Mouse (Mus musculus) testis, adult 2 months (tissue): Measurements from ENCODE around the gene Prr19. TPM values are rescaled to one million over a fixed set of nuclear protein-coding genes. Genes with fewer than 3 reads are reported as not detected.

ENCODE experiments used
- H3K27ac ChIP-seq: fragments of 200-500 bp; 2 replicates; pipeline ENCODE4 v1.5.1; 2012; ENCODE audit warnings: low read depth, low read length; ENCODE audit not compliant: control insufficient read depth, insufficient read depth
- H3K27me3 ChIP-seq: fragments of 200-500 bp; 2 replicates; pipeline ENCODE4 v1.6.1; 2012; ENCODE audit warnings: mild to moderate bottlenecking, low read length, moderate library complexity; ENCODE audit not compliant: control insufficient read depth, insufficient read depth
- H3K36me3 ChIP-seq: fragments of 200-500 bp; 2 replicates; pipeline ENCODE4 v1.6.1; 2012; ENCODE audit warnings: mild to moderate bottlenecking, low read length; ENCODE audit not compliant: control insufficient read depth, insufficient read depth
- H3K4me1 ChIP-seq: fragments of 200-500 bp; 2 replicates; pipeline ENCODE4 v1.6.1; 2012; ENCODE audit warnings: low read length; ENCODE audit not compliant: control insufficient read depth, insufficient read depth
- H3K4me3 ChIP-seq: fragments of 200-500 bp; 2 replicates; pipeline ENCODE4 v1.5.1; 2012; ENCODE audit warnings: low read depth, mild to moderate bottlenecking, low read length, moderate library complexity, mixed read lengths; ENCODE audit not compliant: control insufficient read depth
- CTCF ChIP-seq: fragments of 200-500 bp; IDR thresholded peaks from 2 replicates; pipeline ENCODE4 v1.5.1; 2012; ENCODE audit warnings: low read depth, mild to moderate bottlenecking, inconsistent platforms, low read length, moderate library complexity; ENCODE audit not compliant: control insufficient read depth, insufficient read depth, insufficient replicate concordance
- POLR2A ChIP-seq: fragments of 200-500 bp; IDR thresholded peaks from 2 replicates; pipeline ENCODE4 v1.6.1; 2012; ENCODE audit warnings: low read depth, mild to moderate bottlenecking, inconsistent platforms, low read length, moderate library complexity; ENCODE audit not compliant: control insufficient read depth
- polyA plus RNA-seq: library from polyadenylated mRNA; depleted of rRNA; stranded (reverse); fragments of >200 nt; gene quantifications from 2 replicates; pipeline ENCODE4 v1.2.3, GENCODE M21; 2012

The Prr19 gene
- polyA plus RNA-seq, 1 experiment = 83.0 TPM

- Histone ChIP-seq H3K36me3 (peaks cover 4% of the 10 kb centered on the region; the same call in 1 of the 2 replicates), H3K27me3 (no peaks in the 10 kb centered on the region), H3K4me3 (no peak overlapping the region), H3K4me1 (peaks cover 13% of the 10 kb centered on the region), H3K27ac (no peak overlapping the region)
- TF ChIP-seq CTCF = no peak
- TF ChIP-seq POLR2A = no peak
Measured at GRCm38 (mm10) chr7:25306614-25306996, 5.4 kb downstream of the Prr19 start.

- TF ChIP-seq CTCF (no peak), POLR2A (no peak)
- no peaks in the 10 kb centered on the region for H3K27me3 ChIP-seq
- no peak overlapping the region for H3K27ac ChIP-seq
- H3K36me3 ChIP-seq = no peaks in the 10 kb centered on the region
- no peak overlapping the region for H3K4me3 ChIP-seq
- peaks cover 12% of the 10 kb centered on the region for H3K4me1 ChIP-seq
Measured at GRCm38 (mm10) chr7:25308702-25309318, 7.6 kb downstream of the Prr19 start.

- H3K4me1 ChIP-seq = peaks cover 13% of the 10 kb centered on the region
- no peak overlapping the region for H3K27ac ChIP-seq
- H3K4me3 ChIP-seq = no peak overlapping the region
- TF ChIP-seq POLR2A (no peak), CTCF (no peak)
- no peaks in the 10 kb centered on the region; the same call in 1 of the 2 replicates for H3K27me3 ChIP-seq
- no peaks in the 10 kb centered on the region for H3K36me3 ChIP-seq
Measured at GRCm38 (mm10) chr7:25309425-25309824, 8.2 kb downstream of the Prr19 start.

GRCm38 (mm10) chr7:25311193-25311592 lies 10.0 kb downstream of the Prr19 start:
- H3K27me3 ChIP-seq = no peaks in the 10 kb centered on the region; the same call in 1 of the 2 replicates
- H3K36me3 ChIP-seq = no peaks in the 10 kb centered on the region
- H3K4me3 ChIP-seq = no peak overlapping the region
- no peak overlapping the region for H3K27ac ChIP-seq
- H3K4me1 ChIP-seq = peaks cover 19% of the 10 kb centered on the region
- no peak for TF ChIP-seq CTCF
- no peak for TF ChIP-seq POLR2A

- peaks cover 19% of the 10 kb centered on the region for H3K4me1 ChIP-seq
- no peaks in the 10 kb centered on the region for H3K36me3 ChIP-seq
- no peaks in the 10 kb centered on the region; the same call in 1 of the 2 replicates for H3K27me3 ChIP-seq
- H3K4me3 ChIP-seq = no peak overlapping the region
- TF ChIP-seq POLR2A = no peak
- TF ChIP-seq CTCF = no peak
- H3K27ac ChIP-seq = no peak overlapping the region
Measured at GRCm38 (mm10) chr7:25313325-25313724, 12.1 kb downstream of the Prr19 start.

- H3K4me1 ChIP-seq = peaks cover 19% of the 10 kb centered on the region
- no peaks in the 10 kb centered on the region; the same call in 1 of the 2 replicates for H3K27me3 ChIP-seq
- TF ChIP-seq POLR2A (no peak), CTCF (no peak)
- H3K36me3 ChIP-seq = no peaks in the 10 kb centered on the region
- no peak overlapping the region for H3K27ac ChIP-seq
- peak overlapping the region; percentile 48 for H3K4me3 ChIP-seq
Measured at GRCm38 (mm10) chr7:25314606-25315305, 13.5 kb downstream of the Prr19 start.

GRCm38 (mm10) chr7:25315306-25316041 lies 14.3 kb downstream of the Prr19 start:
- Histone ChIP-seq H3K27ac (no peak overlapping the region), H3K27me3 (no peaks in the 10 kb centered on the region; the same call in 1 of the 2 replicates), H3K4me1 (peaks cover 19% of the 10 kb centered on the region), H3K4me3 (peak overlapping the region; percentile 48), H3K36me3 (no peaks in the 10 kb centered on the region)
- TF ChIP-seq POLR2A (no peak), CTCF (no peak)
